Mouse (Mus musculus) heart, postnatal 0 days (tissue): ENCODE results near the gene Fnbp1. TPM values are rescaled to one million over a fixed set of nuclear protein-coding genes. Genes with fewer than 3 reads are reported as not detected.
A peak's percentile ranks its signal among the peaks of the same experiment; 100 is the strongest.

Experiments used
- ATAC-seq: fragments of 200-750 bp; cut with Nextera tagmentation; 2 replicates; pipeline ENCODE4 v1.8.0; 2017; ENCODE audit warnings: low read depth, moderate number of reproducible peaks, moderate library complexity; ENCODE audit not compliant: insufficient read depth
- DNase-seq: peaks from one replicate; pipeline ENCODE4 v3.0.0-alpha.2; 2016; ENCODE audit warnings: low spot score
- H3K27ac ChIP-seq: fragments of 300-500 bp; sonication (generic); 2 replicates; pipeline ENCODE4 v1.5.1; 2014; ENCODE audit warnings: low read depth, mild to moderate bottlenecking
- H3K27me3 ChIP-seq: fragments of 300-500 bp; sonication (generic); 2 replicates; pipeline ENCODE4 v1.6.1; 2014; ENCODE audit warnings: low read length, mixed read lengths; ENCODE audit not compliant: control insufficient read depth, insufficient read depth
- H3K36me3 ChIP-seq: fragments of 300-500 bp; sonication (generic); replicated peaks from 2 replicates; pipeline ENCODE4 v1.6.1; 2014; ENCODE audit warnings: low read length, mixed read lengths; ENCODE audit not compliant: control insufficient read depth, insufficient read depth
- H3K4me1 ChIP-seq: fragments of 300-500 bp; sonication (generic); 2 replicates; pipeline ENCODE4 v1.6.1; 2014; ENCODE audit warnings: antibody characterized with exemption; ENCODE audit not compliant: control insufficient read depth, insufficient read depth
- H3K4me2 ChIP-seq: fragments of 300-500 bp; sonication (generic); 2 replicates; pipeline ENCODE4 v1.6.1; 2014; ENCODE audit warnings: low read depth, mild to moderate bottlenecking, low read length, moderate library complexity
- H3K4me3 ChIP-seq: fragments of 300-500 bp; sonication (generic); 2 replicates; pipeline ENCODE4 v1.5.1; 2014; ENCODE audit warnings: low read depth, low read length
- H3K9ac ChIP-seq: fragments of 300-500 bp; sonication (generic); replicated peaks from 2 replicates; pipeline ENCODE4 v1.6.1; 2014; ENCODE audit warnings: low read depth, low read length, mixed read lengths
- H3K9me3 ChIP-seq: fragments of 300-500 bp; sonication (generic); replicated peaks from 2 replicates; pipeline ENCODE4 v1.6.1; 2016; ENCODE audit warnings: low read length; ENCODE audit not compliant: control insufficient read depth
- CTCF ChIP-seq: IDR thresholded peaks from 2 replicates; pipeline ENCODE4 v1.5.1; 2016; ENCODE audit warnings: antibody characterized with exemption, control low read depth, low read depth
- EP300 ChIP-seq: IDR thresholded peaks from 2 replicates; pipeline ENCODE4 v1.6.1; 2016; ENCODE audit warnings: antibody characterized with exemption, low read depth
- WGBS: fragments of 180-500 bp; shearing (Covaris S2); extraction: QIAGEN DNeasy Blood & Tissue Kit; methylation state at CpG from one replicate; pipeline ENCODE4 v1.1.7; 2014; 5-methylcytosine and 5-hydroxymethylcytosine counted together
- polyA plus RNA-seq: library from polyadenylated mRNA; unstranded; fragments of >200 nt; fragmentation: Nextera tagmentation; extraction: Ambion mirVana; gene quantifications from 2 replicates; pipeline ENCODE4 v1.2.1, GENCODE M21; 2015
- total RNA-seq: library from RNA; depleted of rRNA; stranded (reverse); fragments of >200 nt; gene quantifications from 2 replicates; pipeline ENCODE4 v1.2.3, GENCODE M21; 2014; ENCODE audit warnings: low replicate concordance; rRNA removed

The Fnbp1 gene
- total RNA-seq (6.4 and 7.7 TPM in 2 replicates), polyA plus RNA-seq (10.0 and 11.4 TPM in 2 replicates)

DNA sequence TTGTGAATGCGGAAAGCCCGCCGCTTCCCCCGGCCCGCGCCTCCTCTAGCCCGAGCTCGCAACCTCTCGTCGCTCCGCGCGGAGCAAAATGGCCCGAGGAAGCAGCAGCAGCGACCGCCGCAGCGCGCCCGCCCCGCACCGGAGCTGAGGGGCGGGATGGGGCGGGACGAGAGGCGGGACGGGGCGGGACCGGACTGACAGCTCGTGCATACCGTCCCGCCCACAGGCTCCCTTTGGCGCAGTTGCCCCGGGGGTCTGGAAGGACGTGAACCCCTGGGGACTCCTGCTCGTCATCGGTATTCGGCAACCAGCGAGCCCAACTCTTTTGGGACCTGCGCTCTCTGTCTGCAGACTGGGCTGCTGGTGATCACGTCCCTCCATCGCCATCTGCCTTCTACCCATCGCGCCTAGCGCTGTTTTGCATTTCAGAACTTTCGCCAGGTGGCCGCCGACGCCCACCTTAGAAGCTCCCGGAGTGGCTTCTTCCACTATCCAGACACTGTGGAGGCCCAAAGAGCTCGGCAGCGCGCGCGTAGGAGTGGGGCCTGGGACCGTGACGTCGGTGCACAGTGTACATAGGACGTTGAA is at the start of gene Fnbp1:
Fnbp1 (minus strand) TSS at position 142 of the 588 bp plus-strand sequence.
- Histone ChIP-seq H3K36me3 (peaks cover 10% of the 10 kb centered on the region; the same call in 1 of the 2 replicates), H3K4me3 (peak within 1 kb of the TSS; percentile 87), H3K4me2 (peak within 1 kb of the TSS; percentile 88), H3K4me1 (peaks cover 37% of the 10 kb centered on the region), H3K27ac (peak within 1 kb of the TSS; percentile 89), H3K9me3 (no peaks in the 10 kb centered on the region), H3K27me3 (no peaks in the 10 kb centered on the region), H3K9ac (peak within 1 kb of the TSS; percentile 83)
- under 1% methylated on average over 51 of the region's 59 CpGs for WGBS
- ATAC-seq (peak; percentile 93), DNase-seq (peak; percentile 86)
- TF ChIP-seq CTCF (peak; percentile 32), EP300 (no peak)

DNA sequence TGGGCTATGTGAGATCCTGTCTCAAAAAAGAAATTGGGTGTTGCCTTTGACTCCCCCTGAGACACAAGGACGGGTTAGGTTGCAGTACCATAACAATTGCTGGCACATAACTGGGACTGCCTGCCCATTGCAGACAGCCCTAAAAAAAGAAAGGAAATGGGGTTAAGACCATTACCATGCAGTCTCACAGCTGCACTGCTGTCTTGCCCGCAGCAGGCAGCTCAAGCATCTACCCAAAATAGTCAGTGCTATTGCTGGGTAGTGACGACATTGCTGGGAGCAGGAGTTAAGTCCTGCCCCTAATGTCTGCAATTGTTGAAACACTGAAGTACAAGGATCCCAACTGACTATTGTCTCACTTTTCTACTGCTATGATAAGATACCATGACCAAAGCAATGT is 47.8 kb upstream of the Fnbp1 start:
- DNase-seq (no peak), ATAC-seq (peak; percentile 44; the same call in 1 of the 2 replicates)
- no peak overlapping the region for H3K4me3 ChIP-seq
- H3K36me3 ChIP-seq, result peaks cover 70% of the 10 kb centered on the region
- WGBS, result 48% methylated on average over 3 of the region's 3 CpGs
- no peaks in the 10 kb centered on the region for H3K9me3 ChIP-seq
- no peaks in the 10 kb centered on the region for H3K27me3 ChIP-seq
- no peak overlapping the region for H3K4me2 ChIP-seq
- TF ChIP-seq CTCF (no peak), EP300 (no peak)
- H3K27ac ChIP-seq, result peak overlapping the region; percentile 58
- no peak overlapping the region for H3K9ac ChIP-seq
- 0 out of 2 replicates have a peak, but pooled peaks cover 7% of the 10 kb centered on the region for H3K4me1 ChIP-seq

DNA sequence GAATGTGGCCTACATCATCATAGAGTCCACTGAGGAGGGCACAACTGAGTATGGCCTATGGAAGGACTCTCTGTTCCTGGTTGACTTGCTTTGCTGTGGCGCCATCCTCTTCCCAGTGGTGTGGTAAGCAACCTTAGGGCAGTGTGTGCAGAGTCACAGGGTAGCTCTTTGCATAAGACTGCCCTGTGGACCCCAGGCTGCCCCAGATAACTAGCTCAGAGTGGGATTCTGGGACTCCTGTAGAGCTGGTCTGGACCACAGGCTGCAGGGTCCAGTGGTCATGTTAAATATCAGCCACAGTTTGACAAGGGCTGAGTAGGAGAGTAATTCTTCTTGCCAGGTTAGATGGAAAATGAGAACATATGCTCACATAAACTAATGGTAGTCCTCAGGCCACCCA is 46.9 kb upstream of the Fnbp1 start:
- H3K36me3 ChIP-seq, result peaks cover 76% of the 10 kb centered on the region
- DNase-seq (no peak), ATAC-seq (no peak)
- H3K4me1 ChIP-seq, result 0 out of 2 replicates have a peak, but pooled peaks cover 7% of the 10 kb centered on the region
- no peak overlapping the region for H3K4me2 ChIP-seq
- 100% methylated on average over 1 of the region's 1 CpGs for WGBS
- H3K27me3 ChIP-seq, result no peaks in the 10 kb centered on the region
- no peaks in the 10 kb centered on the region for H3K9me3 ChIP-seq
- H3K27ac ChIP-seq, result no peak overlapping the region
- H3K4me3 ChIP-seq, result no peak overlapping the region
- TF ChIP-seq EP300 (no peak), CTCF (no peak)
- H3K9ac ChIP-seq, result no peak overlapping the region

DNA sequence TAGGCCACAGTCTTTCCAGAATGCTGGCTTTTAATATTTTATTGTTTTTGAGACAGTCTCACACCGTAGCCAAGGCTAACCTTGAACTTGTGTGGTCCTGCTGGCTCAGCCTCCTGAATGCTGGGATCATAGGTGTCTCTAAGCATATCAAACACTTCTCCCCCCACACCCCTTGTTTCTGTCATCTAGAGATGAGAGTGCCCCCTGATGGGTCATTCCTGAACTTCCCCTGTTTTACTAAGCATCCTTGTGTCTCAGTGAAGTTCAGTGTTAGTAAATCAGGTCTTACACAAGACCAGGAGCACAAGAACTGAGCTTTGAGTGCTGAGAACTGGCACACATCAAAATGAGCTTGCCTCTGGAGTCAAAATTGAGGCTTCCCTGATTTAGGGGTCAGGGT is 42.0 kb upstream of the Fnbp1 start:
- H3K27ac ChIP-seq, result no peak overlapping the region
- H3K9ac ChIP-seq, result no peak overlapping the region
- DNase-seq, result no peak
- ATAC-seq, result no peak
- H3K4me1 ChIP-seq, result peaks cover 4% of the 10 kb centered on the region; the same call in 1 of the 2 replicates
- no peaks in the 10 kb centered on the region for H3K9me3 ChIP-seq
- no peak overlapping the region for H3K4me3 ChIP-seq
- peaks cover 90% of the 10 kb centered on the region for H3K36me3 ChIP-seq
- H3K4me2 ChIP-seq, result no peak overlapping the region
- TF ChIP-seq CTCF, result peak; percentile 28; the same call in 1 of the 2 replicates
- no peak for TF ChIP-seq EP300
- 96% methylated on average over 1 of the region's 1 CpGs for whole genome bisulfite sequencing
- H3K27me3 ChIP-seq, result no peaks in the 10 kb centered on the region

DNA sequence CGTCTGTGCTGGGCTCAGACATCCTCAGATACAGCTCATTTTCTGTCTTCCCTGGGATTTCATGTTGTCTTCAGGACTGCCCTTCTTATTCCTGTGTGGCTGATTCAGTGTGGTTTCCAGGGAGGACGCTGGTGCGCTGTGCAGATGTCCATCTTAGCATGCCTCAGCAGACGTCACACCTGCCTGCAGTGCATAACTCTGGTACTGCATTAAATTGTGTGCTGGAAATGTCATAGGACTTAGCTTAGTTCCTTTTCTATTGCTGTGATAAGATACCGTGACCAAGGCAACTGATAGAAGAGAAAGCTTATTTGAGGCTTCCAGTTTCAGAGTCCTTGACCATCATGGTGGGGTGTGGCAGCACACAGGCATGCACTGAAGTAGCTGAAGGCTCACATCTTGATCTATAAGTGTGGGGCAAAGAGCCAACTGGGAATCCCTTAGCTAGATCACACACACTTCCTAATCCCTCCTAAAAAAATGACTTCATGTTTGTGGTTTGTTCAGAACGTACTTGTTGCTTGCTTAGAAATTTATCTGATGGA is 41.0 kb upstream of the Fnbp1 start:
- H3K27ac ChIP-seq, result no peak overlapping the region
- WGBS, result 77% methylated on average over 6 of the region's 6 CpGs
- H3K4me1 ChIP-seq, result peaks cover 4% of the 10 kb centered on the region; the same call in 1 of the 2 replicates
- no peak overlapping the region for H3K9ac ChIP-seq
- no peak overlapping the region for H3K4me2 ChIP-seq
- H3K9me3 ChIP-seq, result no peaks in the 10 kb centered on the region
- peaks cover 91% of the 10 kb centered on the region for H3K36me3 ChIP-seq
- ATAC-seq (no peak), DNase-seq (no peak)
- no peak overlapping the region for H3K4me3 ChIP-seq
- TF ChIP-seq EP300 (no peak), CTCF (no peak)
- no peaks in the 10 kb centered on the region for H3K27me3 ChIP-seq
